Mouse (Mus musculus): ENCODE measurements at regions not wholly inside any gene's neighbourhood (a gene's known extent, or its start where the extent isn't known, plus 50 kb on each side); places are given as distances from the start of the nearest gene placed in this dataset.

GRCm38 (mm10) chr6:110120406-110120805, 525.0 kb upstream of the Grm7 start:
- no peak for DNase-seq (ENCODE audit: low spot score in 2 of 2)

- DNase-seq (ENCODE audit: low spot score in 2 of 2), result no peak
Observed at GRCm38 (mm10) chr6:110132271-110132670, 513.1 kb upstream of the Grm7 start.

- no peak for DNase-seq (ENCODE audit: low spot score in 2 of 2)
Observed at GRCm38 (mm10) chr6:110133587-110133986, 511.8 kb upstream of the Grm7 start.

- peak; percentile 9 to 15 for DNase-seq (ENCODE audit: low spot score in 2 of 2)
Observed at GRCm38 (mm10) chr6:110137043-110137650, 508.2 kb upstream of the Grm7 start.

- no peak for DNase-seq (ENCODE audit: low spot score in 2 of 2)
Observed at GRCm38 (mm10) chr6:110139396-110139795, 506.0 kb upstream of the Grm7 start.

DNA sequence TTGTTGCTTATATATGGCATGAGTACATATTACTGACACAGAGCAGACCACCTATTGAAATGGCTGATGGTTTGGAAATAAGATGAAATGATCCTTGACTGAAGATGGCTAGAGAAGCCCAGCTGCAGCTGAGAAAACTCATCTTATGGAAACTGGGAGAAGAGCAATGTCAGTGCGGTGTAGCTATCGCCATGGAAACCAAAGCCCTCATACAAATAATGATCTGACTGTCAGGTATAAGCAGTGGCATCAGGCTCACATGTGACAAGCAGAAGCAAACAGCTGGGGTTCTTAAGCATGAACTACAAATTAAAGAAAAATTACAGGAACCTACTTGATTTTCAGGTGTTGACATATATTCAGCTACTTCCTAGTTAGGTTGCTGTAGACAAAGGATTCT, 476.8 kb upstream of the Grm7 start:
- no peak for DNase-seq (ENCODE audit: low spot score in 2 of 2)

- DNase-seq (ENCODE audit: low spot score in 2 of 2), result no peak
Observed at GRCm38 (mm10) chr6:110205973-110206372, 439.4 kb upstream of the Grm7 start.

GRCm38 (mm10) chr6:110208822-110209221, 436.6 kb upstream of the Grm7 start:
- DNase-seq (ENCODE audit: low spot score in 2 of 2), result no peak

- no peak for DNase-seq (ENCODE audit: low spot score in 2 of 2)
Observed at GRCm38 (mm10) chr6:110247490-110247889, 397.9 kb upstream of the Grm7 start.

DNA sequence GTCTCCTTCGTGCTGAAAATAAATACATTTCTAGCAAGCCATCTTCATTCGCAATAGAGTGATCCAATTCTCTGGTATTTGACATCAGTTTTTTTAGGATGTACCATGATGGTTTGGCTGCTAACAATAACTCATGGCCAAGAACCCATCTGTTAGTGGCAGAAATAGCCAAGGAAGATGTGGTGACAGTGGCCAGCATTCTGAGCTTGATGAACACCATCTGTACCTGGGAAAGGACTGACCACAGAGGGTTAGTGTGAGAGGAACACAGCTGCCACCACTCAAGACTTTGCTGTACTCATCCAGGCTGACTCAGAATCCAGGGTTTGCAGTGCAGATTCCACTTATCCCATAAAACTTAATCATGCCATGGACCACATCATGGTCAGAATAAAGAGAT, 348.8 kb upstream of the Grm7 start:
- no peak for DNase-seq (ENCODE audit: low spot score in 2 of 2)

Data from frontal cortex, postnatal 25 days (tissue).